Mouse (Mus musculus): ENCODE results near the gene Mitf. TPM values are rescaled to one million over a fixed set of nuclear protein-coding genes. Genes with fewer than 3 reads are reported as not detected.

Mitf gene
- total and polyA plus RNA-seq, 3 experiments: 0.33 TPM; not detected in 2

GRCm38 (mm10) chr6:97985658-97986057 is 178.8 kb downstream of the Mitf start:
- no peak for DNase-seq (ENCODE audit: low spot score)
- no peak for TF ChIP-seq GATA1 (IDR thresholded peaks at IDR 0.05; ENCODE audit: borderline replicate concordance, low read length)
- no peak for TF ChIP-seq CTCF (IDR thresholded peaks at IDR 0.05; ENCODE audit: low read depth, low read length)
- no peak for TF ChIP-seq GATA2 (IDR thresholded peaks at IDR 0.05; ENCODE audit: borderline replicate concordance, low read depth, low read length)
- TF ChIP-seq TAL1 (conservative IDR thresholded peaks at IDR 0.05; ENCODE audit: low read depth, low read length): no peak
- TF ChIP-seq POLR2AphosphoS5 (IDR thresholded peaks at IDR 0.05; ENCODE audit: insufficient replicate concordance, low read depth, low read length): no peak
- no peaks in the 10 kb centered on the region for H3K4me1 ChIP-seq (ENCODE audit: insufficient read depth, low read depth, low read length)
- no peak overlapping the region for H3K4me3 ChIP-seq (ENCODE audit: low read depth, low read length)
- H3K27me3 ChIP-seq (ENCODE audit: insufficient read depth, low read length): no peaks in the 10 kb centered on the region
- ATAC-seq (ENCODE audit: extremely low read depth, insufficient number of reproducible peaks, low FRiP score, poor library complexity, severe bottlenecking): no peak
- no peaks in the 10 kb centered on the region for H3K36me3 ChIP-seq (replicated peaks)
- H3K9me3 ChIP-seq (replicated peaks): peaks cover 36% of the 10 kb centered on the region

GRCm38 (mm10) chr6:97986417-97986816 is 179.6 kb downstream of the Mitf start:
- Histone ChIP-seq H3K4me1 (ENCODE audit: insufficient read depth, low read depth, low read length) (no peaks in the 10 kb centered on the region), H3K4me3 (ENCODE audit: low read depth, low read length) (no peak overlapping the region)
- TF ChIP-seq GATA2 (IDR thresholded peaks at IDR 0.05; ENCODE audit: borderline replicate concordance, low read depth, low read length) (no peak), CTCF (IDR thresholded peaks at IDR 0.05; ENCODE audit: low read depth, low read length) (no peak), GATA1 (IDR thresholded peaks at IDR 0.05; ENCODE audit: borderline replicate concordance, low read length) (no peak), TAL1 (conservative IDR thresholded peaks at IDR 0.05; ENCODE audit: low read depth, low read length) (no peak), POLR2AphosphoS5 (IDR thresholded peaks at IDR 0.05; ENCODE audit: insufficient replicate concordance, low read depth, low read length) (no peak)

GRCm38 (mm10) chr6:97993507-97993906 is 186.7 kb downstream of the Mitf start:
- DNase-seq (ENCODE audit: low spot score) (no peak), ATAC-seq (ENCODE audit: extremely low read depth, insufficient number of reproducible peaks, low FRiP score, poor library complexity, severe bottlenecking) (no peak)
- TF ChIP-seq TAL1 (conservative IDR thresholded peaks at IDR 0.05; ENCODE audit: low read depth, low read length): no peak
- no peak for TF ChIP-seq GATA2 (IDR thresholded peaks at IDR 0.05; ENCODE audit: borderline replicate concordance, low read depth, low read length)
- Histone ChIP-seq H3K36me3 (replicated peaks) (no peaks in the 10 kb centered on the region), H3K9me3 (replicated peaks) (peaks cover 50% of the 10 kb centered on the region), H3K27me3 (ENCODE audit: insufficient read depth, low read length) (no peaks in the 10 kb centered on the region), H3K4me1 (ENCODE audit: insufficient read depth, low read depth, low read length) (no peaks in the 10 kb centered on the region), H3K4me3 (ENCODE audit: low read depth, low read length) (no peak overlapping the region)

More at GRCm38 (mm10) chr6:97986417-97986816, 179.6 kb downstream of the Mitf start:
- ATAC-seq (ENCODE audit: extremely low read depth, insufficient number of reproducible peaks, low FRiP score, poor library complexity, severe bottlenecking) (no peak), DNase-seq (ENCODE audit: low spot score) (no peak)
- H3K9me3 ChIP-seq (replicated peaks): peaks cover 36% of the 10 kb centered on the region
- H3K36me3 ChIP-seq (replicated peaks): no peaks in the 10 kb centered on the region
- no peaks in the 10 kb centered on the region for H3K27me3 ChIP-seq (ENCODE audit: insufficient read depth, low read length)

- DNase-seq (ENCODE audit: low spot score) (no peak), ATAC-seq (ENCODE audit: extremely low read depth, insufficient number of reproducible peaks, low FRiP score, poor library complexity, severe bottlenecking) (no peak)
- Histone ChIP-seq H3K4me1 (ENCODE audit: insufficient read depth, low read depth, low read length) (no peaks in the 10 kb centered on the region), H3K27me3 (ENCODE audit: insufficient read depth, low read length) (no peaks in the 10 kb centered on the region), H3K4me3 (ENCODE audit: low read depth, low read length) (no peak overlapping the region), H3K9me3 (replicated peaks) (peaks cover 42% of the 10 kb centered on the region), H3K36me3 (replicated peaks) (no peaks in the 10 kb centered on the region)
- TF ChIP-seq GATA1 (IDR thresholded peaks at IDR 0.05; ENCODE audit: borderline replicate concordance, low read length) (no peak), POLR2AphosphoS5 (IDR thresholded peaks at IDR 0.05; ENCODE audit: insufficient replicate concordance, low read depth, low read length) (no peak), TAL1 (conservative IDR thresholded peaks at IDR 0.05; ENCODE audit: low read depth, low read length) (no peak), CTCF (IDR thresholded peaks at IDR 0.05; ENCODE audit: low read depth, low read length) (no peak), GATA2 (IDR thresholded peaks at IDR 0.05; ENCODE audit: borderline replicate concordance, low read depth, low read length) (no peak)
Measured at GRCm38 (mm10) chr6:97995606-97996307, 188.9 kb downstream of the Mitf start.

DNA sequence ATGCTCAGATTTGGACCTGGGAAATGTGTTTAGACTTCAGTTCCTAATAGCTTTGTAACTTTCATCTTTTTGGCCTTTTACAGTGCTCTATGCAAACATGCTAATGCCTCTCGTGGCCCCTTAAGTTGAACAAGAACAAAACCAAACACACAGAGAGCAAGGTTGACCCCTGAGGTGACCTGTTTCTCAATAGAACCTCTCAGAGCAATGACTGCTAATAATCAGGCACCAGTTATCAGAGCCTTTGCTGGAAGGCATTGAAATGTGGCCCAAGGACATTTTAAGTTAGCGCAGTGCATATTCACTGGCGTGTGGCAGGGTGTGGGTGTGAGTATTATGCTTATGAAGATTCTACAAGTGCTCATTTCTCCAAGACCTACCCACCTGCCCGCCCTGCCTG is 194.7 kb downstream of the Mitf start:
- Histone ChIP-seq H3K4me1 (ENCODE audit: insufficient read depth, low read depth, low read length) (no peaks in the 10 kb centered on the region), H3K9me3 (replicated peaks) (peaks cover 27% of the 10 kb centered on the region), H3K27me3 (ENCODE audit: insufficient read depth, low read length) (no peaks in the 10 kb centered on the region), H3K36me3 (replicated peaks) (no peaks in the 10 kb centered on the region), H3K4me3 (ENCODE audit: low read depth, low read length) (no peak overlapping the region)
- TF ChIP-seq POLR2AphosphoS5 (IDR thresholded peaks at IDR 0.05; ENCODE audit: insufficient replicate concordance, low read depth, low read length): no peak
- no peak for TF ChIP-seq GATA1 (IDR thresholded peaks at IDR 0.05; ENCODE audit: borderline replicate concordance, low read length)
- no peak for TF ChIP-seq GATA2 (IDR thresholded peaks at IDR 0.05; ENCODE audit: borderline replicate concordance, low read depth, low read length)
- TF ChIP-seq TAL1 (conservative IDR thresholded peaks at IDR 0.05; ENCODE audit: low read depth, low read length): no peak
- TF ChIP-seq CTCF (IDR thresholded peaks at IDR 0.05; ENCODE audit: low read depth, low read length): no peak
- DNase-seq (ENCODE audit: low spot score): no peak
- no peak for ATAC-seq (ENCODE audit: extremely low read depth, insufficient number of reproducible peaks, low FRiP score, poor library complexity, severe bottlenecking)

DNA sequence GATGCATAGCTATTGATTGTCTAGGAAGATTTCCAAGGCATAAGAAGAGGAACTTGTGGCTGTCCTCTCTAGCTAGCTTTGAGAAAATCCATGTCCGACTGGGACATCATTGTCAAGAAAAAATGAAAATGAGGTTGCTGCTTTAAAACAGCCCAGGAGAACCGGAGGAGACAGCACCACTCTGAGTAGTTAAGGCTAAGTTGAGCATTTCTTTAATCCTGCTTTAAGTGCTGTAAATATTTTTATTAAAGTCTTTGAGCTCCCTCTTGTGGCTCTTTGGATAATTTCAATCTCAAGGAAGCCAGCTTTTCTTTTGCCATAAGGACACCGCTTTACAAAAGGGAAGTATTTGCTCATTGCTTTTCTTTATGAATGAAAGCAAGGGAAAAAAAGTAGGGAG is 196.3 kb downstream of the Mitf start:
- Histone ChIP-seq H3K9me3 (replicated peaks) (peaks cover 28% of the 10 kb centered on the region), H3K4me3 (ENCODE audit: low read depth, low read length) (no peak overlapping the region), H3K4me1 (ENCODE audit: insufficient read depth, low read depth, low read length) (no peaks in the 10 kb centered on the region), H3K36me3 (replicated peaks) (no peaks in the 10 kb centered on the region), H3K27me3 (ENCODE audit: insufficient read depth, low read length) (no peaks in the 10 kb centered on the region)
- DNase-seq (ENCODE audit: low spot score) (no peak), ATAC-seq (ENCODE audit: extremely low read depth, insufficient number of reproducible peaks, low FRiP score, poor library complexity, severe bottlenecking) (no peak)
- TF ChIP-seq TAL1 (conservative IDR thresholded peaks at IDR 0.05; ENCODE audit: low read depth, low read length) (no peak), GATA1 (IDR thresholded peaks at IDR 0.05; ENCODE audit: borderline replicate concordance, low read length) (no peak), GATA2 (IDR thresholded peaks at IDR 0.05; ENCODE audit: borderline replicate concordance, low read depth, low read length) (no peak), CTCF (IDR thresholded peaks at IDR 0.05; ENCODE audit: low read depth, low read length) (no peak), POLR2AphosphoS5 (IDR thresholded peaks at IDR 0.05; ENCODE audit: insufficient replicate concordance, low read depth, low read length) (no peak)
